Mouse (Mus musculus) MEL-GATA-1-ER (cell line): Measurements from ENCODE around the gene Scpep1.
A peak's percentile ranks its signal among the peaks of the same experiment; 100 is the strongest.

ENCODE experiments used
- DNase-seq: peaks from one replicate; pipeline ENCODE4 v3.0.0-alpha.2; 2012; ENCODE audit warnings: low read depth; ENCODE audit errors: extremely low read depth

Scpep1 gene

GRCm38 (mm10) chr11:88973776-88974701, 18.8 kb upstream of the Scpep1 start:
- DNase-seq = peak; percentile 79

- DNase-seq = no peak
Measured at GRCm38 (mm10) chr11:88970202-88970732, 15.0 kb upstream of the Scpep1 start, which contains the start of gene Coil. TSS of gene Coil (plus strand) at chr11:88970252.

GRCm38 (mm10) chr11:88966881-88967361, 11.7 kb upstream of the Scpep1 start, which contains the start of gene Elobl:
TSS of gene Elobl (minus strand) at chr11:88966931.
- no peak for DNase-seq

GRCm38 (mm10) chr11:88958851-88959250, 3.6 kb upstream of the Scpep1 start:
- DNase-seq = no peak

DNA sequence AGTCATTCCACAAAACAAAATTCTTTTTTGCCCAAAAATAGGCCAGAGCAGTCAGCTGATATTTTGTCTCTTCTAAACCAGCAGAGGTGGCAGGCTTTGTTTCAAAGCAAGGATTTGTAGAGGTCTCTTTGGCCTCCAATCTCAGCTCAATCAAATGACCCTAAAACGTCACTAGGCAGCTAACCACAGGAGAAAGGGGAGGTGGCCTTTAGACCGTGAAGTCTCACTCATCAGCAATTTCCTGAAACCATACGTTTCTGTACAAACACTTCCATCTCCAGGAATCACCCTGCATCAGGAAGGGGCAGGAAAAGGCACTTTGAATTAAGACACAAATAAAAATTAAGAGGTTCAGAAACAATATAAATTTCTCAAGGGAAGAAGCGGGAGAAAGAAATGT, 462 bp downstream of the Scpep1 start:
- peak; percentile 24 for DNase-seq

- no peak for DNase-seq
Measured at GRCm38 (mm10) chr11:88953582-88953981, 1.7 kb downstream of the Scpep1 start.

GRCm38 (mm10) chr11:88952117-88952516, 3.1 kb downstream of the Scpep1 start:
- no peak for DNase-seq

DNA sequence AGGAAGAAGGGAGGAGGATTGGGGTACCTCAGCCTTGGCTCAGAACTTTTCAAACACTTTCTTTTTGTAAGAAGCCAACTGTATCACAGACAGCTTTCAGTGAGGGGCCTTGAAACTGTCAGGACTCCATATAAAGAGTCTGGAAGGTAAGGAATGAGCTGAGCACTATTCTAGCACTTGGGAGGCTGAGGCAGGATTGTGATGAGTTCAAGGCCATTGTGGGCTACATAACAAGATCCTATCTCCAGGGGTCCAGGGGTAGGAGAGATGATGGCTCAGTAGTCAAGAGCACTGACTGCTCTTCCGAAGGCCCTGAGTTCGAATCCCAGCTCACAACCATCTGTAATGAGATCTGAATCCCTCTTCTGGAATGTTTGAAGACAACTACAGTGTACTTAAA, 3.7 kb downstream of the Scpep1 start:
- no peak for DNase-seq

DNA sequence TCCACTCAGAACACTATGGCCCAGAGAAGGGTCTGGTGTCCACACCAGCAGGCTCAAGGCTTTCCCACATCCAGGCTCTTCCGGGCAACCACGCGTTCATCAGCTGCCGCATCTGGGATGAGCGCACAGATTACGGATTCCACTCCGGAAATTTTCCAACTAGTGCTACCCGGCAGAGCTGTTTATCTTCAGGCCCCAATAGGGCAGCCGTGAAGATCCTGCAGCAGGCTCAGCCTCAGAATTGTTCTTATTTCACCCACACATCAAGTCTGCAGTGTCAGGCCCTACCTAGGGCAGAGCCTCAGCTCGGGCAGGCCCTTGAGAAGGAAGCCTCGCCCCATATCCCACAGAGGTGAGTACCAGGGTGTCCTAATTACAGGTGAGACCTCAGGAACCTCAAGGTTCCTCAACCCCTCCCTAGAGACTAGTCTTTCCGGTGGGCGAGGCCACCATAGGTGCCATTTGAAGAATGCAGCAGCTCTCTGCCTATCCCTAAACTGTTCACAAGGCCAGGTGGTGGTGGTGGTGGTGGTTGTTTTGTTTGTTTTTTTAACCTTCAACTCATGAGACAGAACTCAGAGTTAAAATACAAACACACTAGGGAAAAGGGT, 4.5 kb downstream of the Scpep1 start:
- no peak for DNase-seq

DNA sequence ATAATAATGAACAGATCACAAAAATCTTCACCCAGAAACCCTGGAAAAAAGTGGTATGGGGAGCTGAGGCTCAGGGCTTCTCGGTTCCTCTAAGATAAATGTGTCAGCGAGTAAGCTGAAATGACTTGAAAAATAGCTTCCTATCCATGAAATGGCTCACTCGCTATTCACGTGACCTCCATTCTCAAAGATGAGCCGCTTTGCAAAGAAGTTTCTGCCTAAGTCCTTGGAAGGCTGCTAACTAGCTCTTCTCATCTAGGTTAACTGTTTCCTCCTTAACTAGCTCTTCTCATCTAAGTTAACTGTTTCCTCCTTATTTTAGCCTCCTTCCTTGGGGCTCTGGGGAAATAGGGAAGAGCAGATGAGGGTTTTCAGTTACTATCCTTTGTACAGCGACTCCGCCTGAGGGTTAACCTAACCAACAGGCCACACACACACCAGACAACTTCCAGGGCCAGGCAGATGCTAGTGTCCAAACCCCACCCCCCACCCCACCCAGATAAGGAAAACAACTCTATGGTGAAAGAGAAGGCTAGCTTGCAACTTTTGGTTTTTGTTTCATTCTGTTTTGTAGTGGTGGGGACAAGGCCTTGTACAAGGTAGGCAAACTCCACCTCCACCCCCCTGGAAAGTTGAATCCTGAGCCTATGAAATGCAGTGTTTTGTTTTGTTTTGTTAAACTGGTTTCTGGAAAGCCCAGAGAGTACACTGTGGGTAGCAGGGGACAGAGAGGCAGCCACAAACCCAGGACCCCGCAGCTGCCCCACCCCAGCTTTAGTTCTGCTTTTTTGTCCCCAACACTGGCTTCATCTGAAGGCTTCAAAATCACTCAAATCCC, 5.2 kb downstream of the Scpep1 start:
- peak; percentile 47 for DNase-seq

DNA sequence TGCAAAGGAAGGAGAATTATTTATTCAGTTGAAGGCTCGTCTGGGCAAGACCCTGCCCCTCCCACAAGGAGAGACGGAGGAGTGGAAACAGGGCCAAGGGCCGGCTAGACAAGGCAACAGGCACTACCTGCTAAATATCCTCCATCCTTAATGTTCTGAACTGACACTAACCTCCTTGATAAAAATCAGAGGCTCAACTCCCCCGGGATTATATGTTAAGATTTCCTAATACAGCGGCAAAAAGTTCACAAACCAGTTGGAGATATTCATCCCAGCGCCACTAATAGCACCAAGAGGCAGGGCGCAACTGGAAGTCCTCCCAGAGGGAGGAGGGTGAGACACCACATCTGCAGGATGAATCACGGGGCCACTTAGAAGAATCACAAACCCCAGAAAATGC, 6.4 kb downstream of the Scpep1 start:
- no peak for DNase-seq

GRCm38 (mm10) chr11:88945971-88946585, 9.2 kb downstream of the Scpep1 start:
- DNase-seq = no peak

GRCm38 (mm10) chr11:88941489-88941888, 13.8 kb downstream of the Scpep1 start:
- no peak for DNase-seq

DNA sequence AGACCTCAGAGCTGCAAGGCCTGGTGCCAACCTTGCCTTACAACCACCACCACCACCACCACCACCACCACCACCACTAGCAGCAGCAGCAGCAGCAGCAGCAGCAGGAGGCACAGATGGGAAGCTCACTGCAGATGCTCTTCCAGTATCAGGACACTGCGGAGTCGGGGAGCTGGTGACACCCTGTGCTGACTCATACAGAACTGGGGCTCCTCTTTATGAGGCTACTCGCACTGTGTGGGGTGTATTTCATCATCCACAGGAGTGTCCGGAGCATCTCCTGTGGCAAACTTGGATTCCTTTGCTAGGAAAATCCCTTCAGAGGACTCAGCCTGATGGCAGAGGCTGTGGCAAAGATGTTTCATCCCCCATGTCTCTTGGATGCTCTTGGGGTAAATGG, 15.6 kb downstream of the Scpep1 start:
- no peak for DNase-seq

DNA sequence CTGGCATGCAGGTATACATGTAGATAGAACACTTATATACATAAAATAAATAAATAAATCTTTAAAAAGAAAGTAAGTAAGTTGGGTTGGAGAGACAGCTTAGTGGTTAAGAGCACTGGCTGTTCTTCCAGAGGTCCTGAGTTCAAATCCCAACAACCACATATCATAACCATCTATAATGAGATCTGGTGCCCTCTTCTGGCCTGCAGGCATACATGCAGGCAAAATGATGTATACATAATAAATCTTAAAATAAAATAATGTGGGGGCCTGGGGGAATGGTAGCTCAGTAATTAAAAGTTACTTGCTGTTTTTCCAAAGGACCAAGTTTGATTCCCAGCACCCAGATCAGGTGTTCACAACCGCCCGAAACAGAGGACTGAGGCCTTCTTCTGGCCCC, 16.5 kb downstream of the Scpep1 start:
- no peak for DNase-seq

GRCm38 (mm10) chr11:88937886-88938285, 17.4 kb downstream of the Scpep1 start:
- no peak for DNase-seq

- DNase-seq = no peak
Measured at GRCm38 (mm10) chr11:88934089-88935000, 20.9 kb downstream of the Scpep1 start.

- no peak for DNase-seq
Measured at GRCm38 (mm10) chr11:88933030-88933429, 22.2 kb downstream of the Scpep1 start.

DNA sequence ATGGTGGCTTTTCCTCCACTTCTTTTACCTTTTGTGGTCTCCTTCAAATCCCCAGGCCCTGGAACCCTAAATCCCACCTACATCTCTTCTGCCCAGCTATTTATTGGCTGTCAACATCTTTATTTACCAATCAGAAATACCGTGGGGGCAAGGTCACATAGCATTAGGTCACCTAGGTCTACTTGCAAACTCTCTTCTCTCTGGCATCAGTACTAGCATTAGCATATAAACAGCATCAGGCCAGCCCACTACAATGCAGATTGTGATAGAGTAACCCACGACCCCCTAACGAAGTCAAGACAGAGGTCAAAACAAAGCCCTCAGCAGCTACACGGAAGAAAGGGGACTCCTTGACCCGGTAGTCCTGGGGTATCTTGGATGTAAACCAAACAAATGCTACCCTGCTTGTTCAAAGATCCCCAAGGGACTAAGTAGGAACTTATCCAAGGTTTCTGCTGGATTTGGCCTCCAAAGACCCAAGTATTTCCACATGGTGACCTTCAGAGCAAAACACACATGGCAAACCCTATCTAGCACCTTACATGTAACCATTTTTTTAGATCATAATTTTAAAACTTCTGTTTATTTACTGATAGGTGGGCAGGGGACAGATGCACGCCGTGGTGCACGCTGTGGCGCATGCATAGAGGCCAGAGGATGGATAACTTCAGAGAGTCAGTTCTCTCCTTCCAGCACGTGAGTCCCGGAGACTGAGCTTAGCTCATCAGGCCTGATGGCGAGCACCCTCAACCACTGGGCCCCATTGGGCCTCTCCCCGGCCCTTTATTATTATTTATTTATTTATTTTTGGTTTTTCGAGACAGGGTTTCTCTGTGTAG, 23.4 kb downstream of the Scpep1 start:
- DNase-seq = no peak
